12 mouse cellular contexts compared by ENCODE assay signal in the genomic region with DNA sequence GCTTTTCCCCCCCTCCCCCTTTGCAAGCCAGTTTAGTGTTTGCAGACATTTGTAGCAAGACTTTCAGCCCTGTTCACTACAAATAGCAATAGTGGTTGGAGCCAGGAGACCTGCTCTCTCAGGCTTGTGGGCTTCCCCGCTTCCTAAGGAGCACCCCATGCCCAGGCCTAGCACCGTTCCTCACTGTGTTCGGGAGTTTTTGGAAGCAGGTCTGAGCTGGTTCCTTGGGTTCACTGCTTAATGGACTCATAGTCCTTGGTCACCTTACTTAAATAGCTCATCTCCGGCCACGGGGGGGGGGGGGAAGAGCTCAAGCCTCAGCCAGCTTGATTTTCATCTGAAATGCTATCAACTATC. TPM values are rescaled to one million over a fixed set of nuclear protein-coding genes. Genes with fewer than 3 reads are reported as not detected.
DNase-seq lines count a peak whose midpoint lies in the region; ATAC-seq and TF ChIP-seq lines count a peak whose summit lies in the region.
"Had no signal": no experiment of that assay in that cellular context is flagged by ENCODE, and none has a peak within 500 bp of the region (broad histone marks: within the 10 kb centered on the region; RNA-seq: fewer than 3 reads in every experiment).

No protein-coding gene starts in this region.

- H3K4me1 ChIP-seq in kidney, embryonic 15.5 days: peaks cover 26% of the 10 kb centered on the region
- H3K4me1 ChIP-seq in thymus, adult 2 months (replicated peaks; ENCODE audit: control insufficient read depth, insufficient read depth, low read length): peaks cover 29% of the 10 kb centered on the region
- peaks cover 17% of the 10 kb centered on the region for H3K4me1 ChIP-seq in small intestine, adult 2 months (ENCODE audit: control insufficient read depth, insufficient read depth, insufficient read length, low read length)
- H3K4me1 ChIP-seq: midbrain, embryonic 12.5 days had no signal

- ATAC-seq in frontal cortex, adult (ENCODE audit: low TSS enrichment): peak; percentile 45
- ATAC-seq in kidney, embryonic 15.5 days (replicated peaks; ENCODE audit: low FRiP score): 0 out of 2 replicates have a peak, but pooled peaks have one; percentile 34
- ATAC-seq: Patski had no signal

- no peak overlapping the region for H3K4me3 ChIP-seq in kidney, embryonic 15.5 days (replicated peaks)
- no peak overlapping the region for H3K4me3 ChIP-seq in thymus, adult 2 months (ENCODE audit: control insufficient read depth, insufficient read depth, low read length)
- no peak overlapping the region for H3K4me3 ChIP-seq in small intestine, adult 2 months (ENCODE audit: low read depth, low read length)
- H3K4me3 ChIP-seq: midbrain, embryonic 12.5 days had no signal

- H3K9me3 ChIP-seq in kidney, embryonic 15.5 days (replicated peaks): no peaks in the 10 kb centered on the region
- H3K9me3 ChIP-seq: midbrain, embryonic 12.5 days had no signal

- H3K27me3 ChIP-seq in kidney, embryonic 15.5 days: no peaks in the 10 kb centered on the region
- no peaks in the 10 kb centered on the region for H3K27me3 ChIP-seq in thymus, adult 2 months (ENCODE audit: control insufficient read depth, insufficient read depth, low read length)
- H3K27me3 ChIP-seq in small intestine, adult 2 months (ENCODE audit: control insufficient read depth, insufficient read depth, low read length): no peaks in the 10 kb centered on the region
- H3K27me3 ChIP-seq: midbrain, embryonic 12.5 days; Patski had no signal

- 71% methylated on average over 5 of the region's 5 CpGs for WGBS in kidney, embryonic 15.5 days
- WGBS in thymus, adult 2 months: 82% methylated on average over 5 of the region's 5 CpGs
- WGBS in small intestine, adult 2 months: 85% methylated on average over 5 of the region's 5 CpGs

- TF ChIP-seq POLR2A in thymus, adult 2 months (IDR thresholded peaks at IDR 0.05; ENCODE audit: control insufficient read depth, extremely low read depth, insufficient read depth, low read length, poor library complexity): no peak
- no peak for TF ChIP-seq POLR2A in small intestine, adult 2 months (IDR thresholded peaks at IDR 0.05; ENCODE audit: low read depth, low read length)

- H3K27ac ChIP-seq in kidney, embryonic 15.5 days: peak overlapping the region; percentile 67
- peak overlapping the region; percentile 10; the same call in 1 of the 2 replicates for H3K27ac ChIP-seq in thymus, adult 2 months (ENCODE audit: control insufficient read depth, insufficient read depth, low read length)
- 0 out of 2 replicates have a peak overlapping the region, but pooled peaks have one; percentile 7 for H3K27ac ChIP-seq in small intestine, adult 2 months (ENCODE audit: insufficient read depth, low read depth, low read length)
- H3K27ac ChIP-seq: midbrain, embryonic 12.5 days had no signal

- peaks cover 78% of the 10 kb centered on the region for H3K36me3 ChIP-seq in kidney, embryonic 15.5 days
- peaks cover 15% of the 10 kb centered on the region for H3K36me3 ChIP-seq in thymus, adult 2 months (ENCODE audit: control insufficient read depth, insufficient read depth, low read length)
- peaks cover 52% of the 10 kb centered on the region for H3K36me3 ChIP-seq in small intestine, adult 2 months (ENCODE audit: control insufficient read depth, insufficient read depth, low read length)

- no peak for DNase-seq in frontal cortex, postnatal 25 days (ENCODE audit: low spot score in 2 of 2)
- no peak for DNase-seq in kidney, postnatal 10 days
- no peak for DNase-seq in thymus, adult 2 months
- no peak for DNase-seq in thymus, adult 18-20 months
- no peak for DNase-seq in thymus, postnatal 36 days
- DNase-seq: adrenal gland, postnatal 25 days; kidney, adult 18-20 months had no signal

- no peak overlapping the region for H3K4me2 ChIP-seq in kidney, embryonic 15.5 days
- H3K4me2 ChIP-seq: midbrain, embryonic 12.5 days had no signal

- no peak overlapping the region for H3K9ac ChIP-seq in kidney, embryonic 15.5 days
- H3K9ac ChIP-seq: midbrain, embryonic 12.5 days had no signal

- no peak for TF ChIP-seq CTCF in thymus, adult 2 months (IDR thresholded peaks at IDR 0.05; ENCODE audit: borderline replicate concordance, control insufficient read depth, extremely low read depth, insufficient read depth, low read length, poor library complexity)
- no peak for TF ChIP-seq CTCF in small intestine, adult 2 months (IDR thresholded peaks at IDR 0.05; ENCODE audit: extremely low read depth, insufficient read length, insufficient replicate concordance, low read depth, low read length)

RNA-seq across cellular contexts. Expression of a gene that starts 12.7 kb away (rescaled TPM):
- 4.6 and 6.5 TPM in 2 replicates for polyA plus RNA-seq in kidney, embryonic 15.5 days (2015; fragmentation: Nextera tagmentation; extraction: Ambion mirVana)
- 53.4 and 55.4 TPM in 2 replicates for polyA plus RNA-seq in thymus, adult 2 months (2012; rRNA removed)
- 2.5 and 7.5 TPM in 2 replicates for polyA plus RNA-seq in small intestine, adult 2 months (2012; rRNA removed)

Comparison
In these comparisons a context has a peak if more than half of its experiments do, and no peak if none do; other contexts are left out.
1. H3K27ac ChIP-seq: peak in every context shown above with its lines; median percentile 67 in kidney, embryonic 15.5 days; 10 in thymus, adult 2 months; 7 in small intestine, adult 2 months.